Mouse (Mus musculus) kidney, adult 2 months (tissue): ENCODE results near the gene Cnot4. TPM values are rescaled to one million over a fixed set of nuclear protein-coding genes. Genes with fewer than 3 reads are reported as not detected.

Experiments
- DNase-seq: peaks from one replicate; pipeline ENCODE4 v3.0.0; 2021
- H3K27ac ChIP-seq: fragments of 200-500 bp; 2 replicates; pipeline ENCODE4 v1.5.1; 2012; ENCODE audit warnings: low read depth, low read length, control low read depth, inconsistent platforms; ENCODE audit not compliant: insufficient read depth
- H3K27me3 ChIP-seq: fragments of 200-500 bp; replicated peaks from 2 replicates; pipeline ENCODE4 v1.6.1; 2012; ENCODE audit warnings: mild to moderate bottlenecking, moderate library complexity, low read length, inconsistent platforms; ENCODE audit not compliant: control insufficient read depth, insufficient read depth
- H3K36me3 ChIP-seq: fragments of 200-500 bp; 2 replicates; pipeline ENCODE4 v1.6.1; 2012; ENCODE audit warnings: mild to moderate bottlenecking, moderate library complexity, low read length, inconsistent platforms; ENCODE audit not compliant: control insufficient read depth, insufficient read depth
- H3K4me1 ChIP-seq: fragments of 200-500 bp; 2 replicates; pipeline ENCODE4 v1.6.1; 2011; ENCODE audit warnings: low read length; ENCODE audit not compliant: control insufficient read depth, insufficient read depth
- H3K4me3 ChIP-seq: fragments of 200-500 bp; 2 replicates; pipeline ENCODE4 v1.5.1; 2011; ENCODE audit warnings: mild to moderate bottlenecking, low read depth, low read length, control low read depth; ENCODE audit not compliant: insufficient read depth
- CTCF ChIP-seq: fragments of 200-500 bp; conservative IDR thresholded peaks from 2 replicates; pipeline ENCODE4 v1.5.1; 2011; ENCODE audit warnings: low read depth, mild to moderate bottlenecking, control low read depth, low read length, moderate library complexity, mixed read lengths; ENCODE audit not compliant: insufficient read depth, insufficient read length
- POLR2A ChIP-seq: fragments of 200-500 bp; IDR thresholded peaks from one replicate; pipeline ENCODE4 v1.6.1; 2011; ENCODE audit warnings: low read depth, low read length, control low read depth
- WGBS: fragments of 180-500 bp; shearing (Covaris S2); methylation state at CpG from one replicate; pipeline ENCODE4 v1.1.7; 2018; 5-methylcytosine and 5-hydroxymethylcytosine counted together
- polyA plus RNA-seq: library from polyadenylated mRNA; depleted of rRNA; stranded (reverse); fragments of >200 nt; gene quantifications from 2 replicates; pipeline ENCODE4 v1.2.3, GENCODE M21; 2012; rRNA removed

Cnot4 gene
- polyA plus RNA-seq, 1 experiment = 13.5 TPM

- Histone ChIP-seq H3K27ac (no peak overlapping the region), H3K36me3 (no peaks in the 10 kb centered on the region), H3K4me1 (no peaks in the 10 kb centered on the region), H3K27me3 (no peaks in the 10 kb centered on the region), H3K4me3 (no peak overlapping the region)
- no peak for TF ChIP-seq CTCF
- no peak for TF ChIP-seq POLR2A
- WGBS = 61% methylated on average over 6 of the region's 6 CpGs
- DNase-seq = no peak
These were observed 144.3 kb downstream of the Cnot4 start for GRCm38 (mm10) chr6:34989263-34989662.

- no peak within 1 kb of the TSS for H3K27ac ChIP-seq
- H3K4me1 ChIP-seq = no peaks in the 10 kb centered on the region
- 17% methylated on average over 20 of the region's 20 CpGs for WGBS
- no peak for DNase-seq
- H3K36me3 ChIP-seq = no peaks in the 10 kb centered on the region
- no peaks in the 10 kb centered on the region for H3K27me3 ChIP-seq
- TF ChIP-seq CTCF (no peak), POLR2A (no peak)
- no peak within 1 kb of the TSS for H3K4me3 ChIP-seq
These were observed 145.3 kb downstream of the Cnot4 start, which contains the start of gene Slc23a4 for GRCm38 (mm10) chr6:34988081-34988761. Gene Slc23a4, minus strand, starts transcription at chr6:34988404.

GRCm38 (mm10) chr6:34987085-34987645 is 146.4 kb downstream of the Cnot4 start:
- no peak overlapping the region for H3K4me3 ChIP-seq
- DNase-seq = no peak
- no peaks in the 10 kb centered on the region for H3K4me1 ChIP-seq
- H3K27ac ChIP-seq = no peak overlapping the region
- H3K36me3 ChIP-seq = no peaks in the 10 kb centered on the region
- whole genome bisulfite sequencing = 90% methylated on average over 12 of the region's 12 CpGs
- no peaks in the 10 kb centered on the region for H3K27me3 ChIP-seq
- TF ChIP-seq POLR2A = no peak
- TF ChIP-seq CTCF = no peak

GRCm38 (mm10) chr6:34980661-34981060 is 152.9 kb downstream of the Cnot4 start:
- H3K27ac ChIP-seq = no peak overlapping the region
- H3K27me3 ChIP-seq = no peaks in the 10 kb centered on the region
- no peak for TF ChIP-seq POLR2A
- no peak for TF ChIP-seq CTCF
- H3K4me1 ChIP-seq = no peaks in the 10 kb centered on the region
- no peak for DNase-seq
- H3K4me3 ChIP-seq = no peak overlapping the region
- 67% methylated on average over 9 of the region's 9 CpGs for WGBS
- H3K36me3 ChIP-seq = no peaks in the 10 kb centered on the region

GRCm38 (mm10) chr6:34979291-34979690 is 154.2 kb downstream of the Cnot4 start:
- no peak for DNase-seq
- no peaks in the 10 kb centered on the region for H3K36me3 ChIP-seq
- H3K27ac ChIP-seq = no peak overlapping the region
- no peak overlapping the region for H3K4me3 ChIP-seq
- TF ChIP-seq POLR2A (no peak), CTCF (no peak)
- WGBS = 86% methylated on average over 3 of the region's 3 CpGs
- H3K27me3 ChIP-seq = no peaks in the 10 kb centered on the region
- H3K4me1 ChIP-seq = no peaks in the 10 kb centered on the region

Other genes starting within 250 kb of the Cnot4 start
- 56.0 and 60.5 TPM in 2 replicates for gene Wdr91, start 222.8 kb downstream of the Cnot4 start, polyA plus RNA-seq
- gene Stra8, start 213.6 kb downstream of the Cnot4 start, polyA plus RNA-seq = not detected in 2 replicates
- 0.16 and 0.22 TPM in 2 replicates for gene Slc23a4, start 145.3 kb downstream of the Cnot4 start, polyA plus RNA-seq
- gene Nup205, start 43.7 kb upstream of the Cnot4 start, polyA plus RNA-seq = 8.7 and 9.3 TPM in 2 replicates
- gene Slc13a4, start 174.4 kb upstream of the Cnot4 start, polyA plus RNA-seq = 5.2 and 5.6 TPM in 2 replicates
- 0.39 and 0.49 TPM in 2 replicates for gene Fam180a, start 192.4 kb upstream of the Cnot4 start, polyA plus RNA-seq